Comparison of ENCODE assay signal across 9 mouse cellular contexts in genomic region chr5:19429290-19429689, GRCm38 (mm10).
DNase-seq lines count a peak whose midpoint lies in the region; ATAC-seq and TF ChIP-seq lines count a peak whose summit lies in the region.
"Had no signal": no experiment of that assay in that cellular context is flagged by ENCODE, and none has a peak within 500 bp of the region (broad histone marks: within the 10 kb centered on the region; RNA-seq: fewer than 3 reads in every experiment).

No protein-coding gene starts in this region.

- no peak overlapping the region for H3K4me3 ChIP-seq in lung, embryonic 14.5 days (ENCODE audit: low read depth, low read length)
- no peak overlapping the region for H3K4me3 ChIP-seq in forebrain, embryonic 10.5 days
- no peak overlapping the region for H3K4me3 ChIP-seq in stomach, postnatal 0 days (ENCODE audit: low read depth, low read length)
- H3K4me3 ChIP-seq: stomach, embryonic 15.5 days had no signal

- no peak overlapping the region for H3K27ac ChIP-seq in lung, embryonic 14.5 days (ENCODE audit: low read depth)
- H3K27ac ChIP-seq in forebrain, embryonic 10.5 days, result no peak overlapping the region
- H3K27ac ChIP-seq in stomach, postnatal 0 days (replicated peaks), result no peak overlapping the region
- H3K27ac ChIP-seq: stomach, embryonic 15.5 days had no signal

- ATAC-seq in lung, embryonic 14.5 days (ENCODE audit: insufficient read depth), result no peak
- no peak for ATAC-seq in stomach, postnatal 0 days (ENCODE audit: low FRiP score, low TSS enrichment)
- ATAC-seq in erythroblast, adult 5-6 weeks (replicated peaks; ENCODE audit: low FRiP score, poor library complexity, severe bottlenecking), result no peak

- H3K27me3 ChIP-seq in lung, embryonic 14.5 days (ENCODE audit: insufficient read depth, low read length), result no peaks in the 10 kb centered on the region
- H3K27me3 ChIP-seq in forebrain, embryonic 10.5 days (ENCODE audit: poor library complexity, severe bottlenecking), result no peaks in the 10 kb centered on the region
- no peaks in the 10 kb centered on the region for H3K27me3 ChIP-seq in stomach, postnatal 0 days (ENCODE audit: control insufficient read depth, insufficient read depth, low read length)
- H3K27me3 ChIP-seq: stomach, embryonic 15.5 days had no signal

- no peak overlapping the region for H3K4me2 ChIP-seq in lung, embryonic 14.5 days
- H3K4me2 ChIP-seq in stomach, postnatal 0 days (replicated peaks; ENCODE audit: low read depth), result no peak overlapping the region
- H3K4me2 ChIP-seq: stomach, embryonic 15.5 days had no signal

- no peaks in the 10 kb centered on the region for H3K4me1 ChIP-seq in lung, embryonic 14.5 days (ENCODE audit: insufficient read depth)
- no peaks in the 10 kb centered on the region for H3K4me1 ChIP-seq in forebrain, embryonic 10.5 days
- no peaks in the 10 kb centered on the region for H3K4me1 ChIP-seq in stomach, postnatal 0 days (replicated peaks; ENCODE audit: control insufficient read depth, insufficient read depth)
- H3K4me1 ChIP-seq: stomach, embryonic 15.5 days had no signal

- no peaks in the 10 kb centered on the region for H3K9me3 ChIP-seq in lung, embryonic 14.5 days (ENCODE audit: low read depth, low read length)
- no peaks in the 10 kb centered on the region for H3K9me3 ChIP-seq in forebrain, embryonic 10.5 days
- no peaks in the 10 kb centered on the region for H3K9me3 ChIP-seq in stomach, postnatal 0 days (ENCODE audit: control insufficient read depth, low read length)
- H3K9me3 ChIP-seq: stomach, embryonic 15.5 days had no signal

- TF ChIP-seq CTCF in lung, embryonic 14.5 days (IDR thresholded peaks at IDR 0.05; ENCODE audit: low read depth), result peak; percentile 52
- peak; percentile 64 for TF ChIP-seq CTCF in stomach, postnatal 0 days (IDR thresholded peaks at IDR 0.05; ENCODE audit: low read depth)

- peak; percentile 78 for DNase-seq in lung, embryonic 14.5 days
- DNase-seq in lung, postnatal 25 days (ENCODE audit: low spot score), result no peak
- DNase-seq in adrenal gland, postnatal 10 days, result peak; percentile 29
- peak; percentile 16 for DNase-seq in forebrain, embryonic 10.5 days (ENCODE audit: extremely low spot score, low spot score)
- peak; percentile 49 for DNase-seq in kidney, postnatal 10 days
- peak; percentile 12 for DNase-seq in lung, postnatal 14 days
- no peak for DNase-seq in stomach, postnatal 0 days (ENCODE audit: low spot score)

- 17% methylated on average over 2 of the region's 2 CpGs for WGBS in lung, embryonic 14.5 days
- WGBS in forebrain, embryonic 10.5 days, result 59% methylated on average over 2 of the region's 2 CpGs
- 22% methylated on average over 2 of the region's 2 CpGs for WGBS in stomach, postnatal 0 days

- no peaks in the 10 kb centered on the region for H3K36me3 ChIP-seq in lung, embryonic 14.5 days (ENCODE audit: insufficient read depth)
- no peaks in the 10 kb centered on the region for H3K36me3 ChIP-seq in forebrain, embryonic 10.5 days (replicated peaks)
- no peaks in the 10 kb centered on the region for H3K36me3 ChIP-seq in stomach, postnatal 0 days (ENCODE audit: control insufficient read depth, insufficient read depth, low read length)
- H3K36me3 ChIP-seq: stomach, embryonic 15.5 days had no signal

- TF ChIP-seq EP300 in stomach, postnatal 0 days (optimal IDR thresholded peaks at IDR 0.05), result no peak

- no peak overlapping the region for H3K9ac ChIP-seq in lung, embryonic 14.5 days
- no peak overlapping the region for H3K9ac ChIP-seq in stomach, postnatal 0 days (ENCODE audit: low read length)
- H3K9ac ChIP-seq: stomach, embryonic 15.5 days had no signal

Comparison
In these comparisons a context has a peak if more than half of its experiments do, and no peak if none do; other contexts are left out.
1. DNase-seq: peak in lung, embryonic 14.5 days (single experiment), adrenal gland, postnatal 10 days (single experiment), forebrain, embryonic 10.5 days (single experiment), kidney, postnatal 10 days (single experiment) and lung, postnatal 14 days (single experiment); none in lung, postnatal 25 days (single experiment) and stomach, postnatal 0 days (single experiment).